Mouse (Mus musculus): ENCODE measurements around the gene Cyb5rl. TPM values are rescaled to one million over a fixed set of nuclear protein-coding genes. Genes with fewer than 3 reads are reported as not detected.

Cyb5rl gene
- polyA plus RNA-seq, 1 experiment: 11.0 TPM

DNA sequence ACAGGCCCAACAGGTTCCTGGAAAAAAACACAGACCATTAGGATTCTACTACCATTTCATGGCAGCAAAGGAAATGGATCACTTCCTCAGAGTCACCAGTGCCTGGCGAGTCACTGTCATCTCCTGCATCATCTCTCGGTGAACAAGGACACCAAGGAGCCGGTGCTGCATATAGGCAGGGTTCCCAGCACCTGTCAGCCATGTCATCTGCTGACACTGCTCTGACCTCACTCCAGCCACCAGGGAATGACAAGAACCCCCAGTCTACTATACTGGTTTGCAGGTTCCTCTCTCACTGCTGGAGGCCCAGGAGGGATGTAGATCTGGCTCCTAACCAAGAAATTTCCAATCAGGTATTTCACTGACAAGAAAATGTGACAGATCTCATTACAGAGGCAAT, 10.7 kb upstream of the Cyb5rl start:
- TF ChIP-seq CTCF (IDR thresholded peaks at IDR 0.05; ENCODE audit: insufficient read depth, low read length): no peak
- TF ChIP-seq POLR2A (IDR thresholded peaks at IDR 0.05; ENCODE audit: borderline replicate concordance, extremely low read depth, low read depth, low read length): no peak
- no peak for DNase-seq
- Histone ChIP-seq H3K4me3 (replicated peaks; ENCODE audit: extremely low read depth, low read depth, low read length) (no peak overlapping the region), H3K4me1 (ENCODE audit: control insufficient read depth, insufficient read depth, low read length) (peaks cover 3% of the 10 kb centered on the region)
- 56% methylated on average over 3 of the region's 3 CpGs for WGBS

- WGBS: 89% methylated on average over 5 of the region's 5 CpGs
- no peak for DNase-seq
Measured at GRCm38 (mm10) chr4:107058346-107058745, 8.4 kb upstream of the Cyb5rl start.

DNA sequence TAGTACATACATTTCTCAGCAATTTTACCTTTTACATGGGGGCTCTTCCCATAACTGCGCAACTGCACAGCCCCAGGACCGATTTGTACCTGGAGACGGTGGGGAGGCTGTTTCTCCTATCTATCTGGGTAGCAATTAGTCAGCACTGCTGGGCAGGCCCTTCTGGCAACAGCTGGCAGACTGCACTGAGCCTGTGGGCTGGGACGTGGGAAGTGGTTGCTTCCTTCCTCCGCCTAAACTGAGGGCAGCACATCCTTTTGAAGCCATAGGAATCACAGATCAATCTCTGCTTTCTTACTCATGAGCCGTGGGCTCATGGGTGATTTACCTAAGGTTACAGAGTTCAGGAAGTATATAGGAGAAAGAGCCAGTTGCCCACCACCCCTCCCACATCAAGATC, 8.0 kb upstream of the Cyb5rl start:
- H3K4me3 ChIP-seq (replicated peaks; ENCODE audit: extremely low read depth, low read depth, low read length): no peak overlapping the region
- TF ChIP-seq CTCF (IDR thresholded peaks at IDR 0.05; ENCODE audit: insufficient read depth, low read length) (no peak), POLR2A (IDR thresholded peaks at IDR 0.05; ENCODE audit: borderline replicate concordance, extremely low read depth, low read depth, low read length) (no peak)
- no peak for DNase-seq
- peaks cover 3% of the 10 kb centered on the region for H3K4me1 ChIP-seq (ENCODE audit: control insufficient read depth, insufficient read depth, low read length)
- WGBS: 45% methylated on average over 6 of the region's 6 CpGs

More at GRCm38 (mm10) chr4:107058346-107058745, 8.4 kb upstream of the Cyb5rl start:
- Histone ChIP-seq H3K4me1 (ENCODE audit: control insufficient read depth, insufficient read depth, low read length) (peaks cover 3% of the 10 kb centered on the region), H3K4me3 (replicated peaks; ENCODE audit: extremely low read depth, low read depth, low read length) (no peak overlapping the region)
- TF ChIP-seq CTCF (IDR thresholded peaks at IDR 0.05; ENCODE audit: insufficient read depth, low read length): no peak
- TF ChIP-seq POLR2A (IDR thresholded peaks at IDR 0.05; ENCODE audit: borderline replicate concordance, extremely low read depth, low read depth, low read length): no peak

- Histone ChIP-seq H3K4me3 (replicated peaks; ENCODE audit: extremely low read depth, low read depth, low read length) (no peak overlapping the region), H3K4me1 (ENCODE audit: control insufficient read depth, insufficient read depth, low read length) (peaks cover 8% of the 10 kb centered on the region)
- TF ChIP-seq CTCF (IDR thresholded peaks at IDR 0.05; ENCODE audit: insufficient read depth, low read length): no peak
- no peak for TF ChIP-seq POLR2A (IDR thresholded peaks at IDR 0.05; ENCODE audit: borderline replicate concordance, extremely low read depth, low read depth, low read length)
- no peak for DNase-seq
- WGBS: 91% methylated on average over 4 of the region's 4 CpGs
Measured at GRCm38 (mm10) chr4:107061560-107061959, 5.2 kb upstream of the Cyb5rl start.

DNA sequence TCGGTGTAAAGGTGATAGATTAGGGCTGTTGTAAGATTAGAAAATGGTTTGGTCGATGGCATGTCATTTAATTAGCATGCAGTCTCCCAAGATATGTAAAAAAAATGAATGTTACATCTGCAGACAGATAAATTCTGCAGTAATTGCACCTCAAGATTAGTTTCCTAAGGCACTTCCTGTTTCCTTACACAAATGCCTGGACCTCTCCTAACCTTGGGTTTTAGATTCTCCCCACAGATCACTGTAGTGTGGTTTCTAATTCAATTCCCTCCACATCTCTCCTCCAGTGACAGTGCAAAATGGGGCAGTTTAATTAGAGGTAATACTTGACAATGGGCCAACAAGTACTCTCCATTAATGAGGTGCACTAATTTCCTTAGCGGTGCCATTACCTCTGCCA, 3.6 kb upstream of the Cyb5rl start:
- WGBS: 84% methylated on average over 3 of the region's 3 CpGs
- no peak for DNase-seq
- TF ChIP-seq CTCF (IDR thresholded peaks at IDR 0.05; ENCODE audit: insufficient read depth, low read length) (no peak), POLR2A (IDR thresholded peaks at IDR 0.05; ENCODE audit: borderline replicate concordance, extremely low read depth, low read depth, low read length) (no peak)
- Histone ChIP-seq H3K4me3 (replicated peaks; ENCODE audit: extremely low read depth, low read depth, low read length) (no peak overlapping the region), H3K4me1 (ENCODE audit: control insufficient read depth, insufficient read depth, low read length) (peaks cover 8% of the 10 kb centered on the region)

DNA sequence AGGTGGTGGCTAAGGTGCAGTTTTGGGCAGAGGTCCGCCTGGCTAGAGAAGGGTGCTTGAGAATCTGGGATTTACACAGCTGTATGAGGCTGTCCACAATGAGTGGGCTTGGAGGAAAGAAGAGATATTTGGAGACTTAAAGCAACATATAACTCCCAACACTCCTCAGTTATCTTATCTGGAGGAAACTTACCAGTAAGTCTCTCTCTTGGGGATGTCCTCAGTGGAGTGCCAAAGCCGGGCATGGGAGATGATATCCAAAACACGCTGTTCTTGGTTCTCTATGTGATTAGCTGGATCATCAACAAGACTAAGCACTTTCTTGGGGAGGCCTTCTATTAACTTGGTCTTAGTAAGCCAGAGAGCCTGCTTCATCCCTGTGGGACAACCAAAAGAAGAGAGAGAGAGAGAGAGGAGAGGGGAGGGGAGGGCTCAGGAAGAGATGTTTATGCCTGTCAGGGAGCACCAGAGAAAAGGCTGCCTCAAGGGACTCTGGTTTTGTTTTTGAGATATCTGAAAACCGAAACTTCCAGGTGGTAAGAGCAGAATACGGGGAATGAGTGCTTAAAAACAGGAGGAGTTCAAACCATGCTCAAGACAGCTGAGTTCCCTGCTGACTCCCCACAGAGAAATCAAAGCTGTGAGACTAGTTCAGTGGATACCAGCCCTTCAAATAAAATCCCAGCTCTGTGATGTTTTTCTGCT, 2.2 kb upstream of the Cyb5rl start:
- DNase-seq: no peak
- Histone ChIP-seq H3K4me1 (ENCODE audit: control insufficient read depth, insufficient read depth, low read length) (peaks cover 6% of the 10 kb centered on the region; the same call in 1 of the 2 replicates), H3K4me3 (replicated peaks; ENCODE audit: extremely low read depth, low read depth, low read length) (no peak overlapping the region)
- TF ChIP-seq CTCF (IDR thresholded peaks at IDR 0.05; ENCODE audit: insufficient read depth, low read length) (no peak), POLR2A (IDR thresholded peaks at IDR 0.05; ENCODE audit: borderline replicate concordance, extremely low read depth, low read depth, low read length) (no peak)
- WGBS: 85% methylated on average over 5 of the region's 5 CpGs

DNA sequence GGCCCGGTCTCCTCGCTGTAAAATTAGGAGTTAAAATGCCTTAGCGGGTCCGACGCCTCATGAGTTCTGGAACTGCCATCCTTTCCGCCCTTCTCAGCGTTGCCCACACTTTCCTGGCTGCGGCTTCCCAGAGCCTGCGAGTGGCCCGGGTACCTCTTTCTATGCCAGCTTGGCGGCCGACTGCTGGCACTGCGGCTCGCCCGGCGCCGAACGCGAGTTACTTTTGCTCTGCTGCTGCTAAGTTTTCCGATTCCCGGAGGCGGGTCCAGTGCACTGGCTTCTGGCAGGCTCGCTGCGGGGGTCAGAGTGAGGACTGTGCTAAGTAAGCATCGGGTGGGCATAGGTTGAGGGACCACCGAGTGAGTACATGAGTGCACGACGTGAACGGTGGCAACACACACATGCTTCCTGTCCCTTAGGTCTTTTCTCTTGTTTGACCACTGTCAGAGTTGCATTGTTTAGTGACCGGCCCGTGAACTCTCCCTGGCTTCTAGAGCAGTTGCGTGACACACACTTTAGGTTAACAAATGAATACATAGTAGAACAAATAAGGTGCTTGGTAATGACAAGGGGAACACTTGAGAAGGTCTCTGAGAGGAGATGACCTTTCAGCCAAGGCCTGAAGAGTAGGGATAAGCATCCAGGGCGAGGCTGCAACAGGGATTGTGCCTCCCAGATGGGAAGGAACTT, 508 bp downstream of the Cyb5rl start:
- TF ChIP-seq POLR2A (IDR thresholded peaks at IDR 0.05; ENCODE audit: borderline replicate concordance, extremely low read depth, low read depth, low read length) (no peak), CTCF (IDR thresholded peaks at IDR 0.05; ENCODE audit: insufficient read depth, low read length) (no peak)
- peak overlapping the region; percentile 84 for H3K4me3 ChIP-seq (replicated peaks; ENCODE audit: extremely low read depth, low read depth, low read length)
- H3K4me1 ChIP-seq (ENCODE audit: control insufficient read depth, insufficient read depth, low read length): peaks cover 6% of the 10 kb centered on the region; the same call in 1 of the 2 replicates
- WGBS: 3% methylated on average over 33 of the region's 33 CpGs
- DNase-seq: no peak

DNA sequence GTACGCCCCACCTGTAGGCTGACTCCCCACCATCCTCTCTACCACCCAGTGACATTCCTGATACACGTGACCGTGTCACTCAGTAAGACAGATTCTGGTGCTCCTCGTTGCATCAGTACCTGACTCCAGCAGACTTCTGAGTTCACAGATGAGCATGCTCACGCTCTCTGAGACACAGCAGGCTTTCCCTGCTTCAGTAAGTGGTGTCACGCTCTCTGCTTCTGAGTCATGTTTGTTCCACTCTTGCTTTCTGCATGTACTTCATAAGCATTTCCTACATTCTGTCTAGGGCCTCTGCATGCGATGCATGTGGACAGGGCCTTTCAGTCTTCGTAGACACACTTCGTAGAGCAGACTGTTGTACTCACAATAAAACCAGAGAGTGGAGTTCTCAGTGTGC, 5.6 kb downstream of the Cyb5rl start:
- TF ChIP-seq CTCF (IDR thresholded peaks at IDR 0.05; ENCODE audit: insufficient read depth, low read length) (no peak), POLR2A (IDR thresholded peaks at IDR 0.05; ENCODE audit: borderline replicate concordance, extremely low read depth, low read depth, low read length) (no peak)
- Histone ChIP-seq H3K4me1 (ENCODE audit: control insufficient read depth, insufficient read depth, low read length) (no peaks in the 10 kb centered on the region), H3K4me3 (replicated peaks; ENCODE audit: extremely low read depth, low read depth, low read length) (no peak overlapping the region)
- WGBS: 83% methylated on average over 9 of the region's 9 CpGs
- no peak for DNase-seq

DNA sequence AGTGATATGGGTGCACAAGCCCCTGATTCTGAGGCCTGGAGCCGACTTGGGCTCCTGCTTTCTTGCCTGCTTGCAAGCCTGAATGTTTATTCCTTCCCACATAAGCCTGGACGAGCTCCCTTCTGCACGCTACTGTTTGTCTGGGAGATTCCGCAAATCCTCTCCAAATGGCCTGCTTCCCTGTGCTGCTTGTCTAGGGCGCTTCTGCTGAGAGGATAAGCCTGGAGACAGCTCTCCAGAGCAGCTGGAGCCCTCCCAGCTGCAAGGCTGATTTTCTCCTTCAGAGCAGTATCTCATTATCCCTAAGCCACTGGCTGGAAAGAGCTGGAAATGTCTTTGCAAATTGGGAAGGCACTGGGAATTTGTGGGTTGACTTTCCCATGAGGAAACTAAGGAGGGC, 8.7 kb downstream of the Cyb5rl start:
- 82% methylated on average over 5 of the region's 5 CpGs for WGBS
- H3K4me3 ChIP-seq (replicated peaks; ENCODE audit: extremely low read depth, low read depth, low read length): no peak overlapping the region
- TF ChIP-seq POLR2A (IDR thresholded peaks at IDR 0.05; ENCODE audit: borderline replicate concordance, extremely low read depth, low read depth, low read length) (no peak), CTCF (IDR thresholded peaks at IDR 0.05; ENCODE audit: insufficient read depth, low read length) (no peak)
- DNase-seq: no peak
- 0 out of 2 replicates have a peak, but pooled peaks cover under 1% of the 10 kb centered on the region for H3K4me1 ChIP-seq (ENCODE audit: control insufficient read depth, insufficient read depth, low read length)

DNA sequence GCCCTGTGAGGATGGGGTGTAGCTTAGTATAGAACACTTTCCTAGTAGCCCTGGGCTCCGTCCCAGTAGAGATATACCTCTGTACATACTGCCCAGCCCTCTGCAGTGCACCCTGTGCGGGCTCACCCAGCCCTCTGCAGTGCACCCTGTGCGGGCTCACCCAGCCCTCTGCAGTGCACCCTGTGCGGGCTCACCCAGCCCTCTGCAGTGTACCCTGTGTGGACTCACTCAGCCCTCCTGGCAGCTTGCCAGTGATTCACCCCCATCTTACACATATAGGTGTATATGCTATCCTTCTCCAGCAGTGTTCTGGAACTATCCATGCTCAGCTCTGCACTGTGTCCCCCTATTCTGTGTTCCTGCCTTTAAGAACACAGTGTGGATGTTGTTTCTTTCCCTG, 12.1 kb downstream of the Cyb5rl start:
- WGBS: 90% methylated on average over 4 of the region's 4 CpGs
- no peak for DNase-seq
- Histone ChIP-seq H3K4me1 (ENCODE audit: control insufficient read depth, insufficient read depth, low read length) (0 out of 2 replicates have a peak, but pooled peaks cover 3% of the 10 kb centered on the region), H3K4me3 (replicated peaks; ENCODE audit: extremely low read depth, low read depth, low read length) (no peak overlapping the region)
- no peak for TF ChIP-seq POLR2A (IDR thresholded peaks at IDR 0.05; ENCODE audit: borderline replicate concordance, extremely low read depth, low read depth, low read length)
- TF ChIP-seq CTCF (IDR thresholded peaks at IDR 0.05; ENCODE audit: insufficient read depth, low read length): no peak

Data from lung, adult 2 months (tissue).